Mouse (Mus musculus) gastrocnemius, postnatal 14 days (tissue): ENCODE data around the gene Irf9. TPM values are rescaled to one million over a fixed set of nuclear protein-coding genes. Genes with fewer than 3 reads are reported as not detected.

Source experiments
- DNase-seq: peaks from one replicate; pipeline ENCODE4 v3.0.0; 2021; ENCODE audit warnings: mixed read lengths
- intact Hi-C: fragments of 180-260 bp; cut with DNase I; formaldehyde crosslinking; loops from one replicate; pipeline ENCODE4 v1.15.1; 2025; ENCODE audit warnings: low total_unique reads
- total RNA-seq, 2 experiments: library from RNA; stranded (reverse); gene quantifications; 2 replicates each; pipeline ENCODE4 v1.2.3; 2021

Irf9 gene
- total RNA-seq, 2 experiments from 2014 or later = 3.9 to 4.8 TPM

DNA sequence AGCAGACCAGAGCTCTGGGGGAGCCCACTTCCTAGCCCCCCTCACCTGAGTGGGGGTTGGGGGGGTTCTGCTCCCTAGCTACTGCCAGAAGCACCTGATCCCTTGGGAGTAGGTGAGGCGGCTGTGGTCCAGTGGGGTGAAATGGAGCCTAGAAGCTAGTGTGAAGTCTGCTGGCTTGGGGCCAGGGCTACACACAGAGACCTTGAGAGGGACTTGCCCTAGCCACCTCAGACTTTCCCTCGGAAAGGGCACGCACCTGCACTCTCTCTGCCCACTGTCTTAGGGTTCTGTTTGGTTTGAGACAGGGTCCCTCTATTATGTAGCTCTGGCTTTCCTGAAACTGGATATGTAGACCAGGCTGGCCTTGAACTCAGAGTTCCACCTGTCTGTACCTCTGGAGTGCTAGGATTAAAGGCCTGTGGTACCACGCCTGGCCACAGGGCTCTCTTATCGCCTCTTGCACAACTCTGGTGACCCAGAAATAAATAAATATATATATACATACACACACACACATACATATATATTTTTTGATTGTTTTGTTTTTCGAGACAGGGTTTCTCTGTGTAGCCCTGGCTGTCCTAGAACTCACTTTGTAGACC, 24.6 kb upstream of the Irf9 start:
- intact Hi-C loops = no loop called here
- peak; percentile 68 for DNase-seq

DNA sequence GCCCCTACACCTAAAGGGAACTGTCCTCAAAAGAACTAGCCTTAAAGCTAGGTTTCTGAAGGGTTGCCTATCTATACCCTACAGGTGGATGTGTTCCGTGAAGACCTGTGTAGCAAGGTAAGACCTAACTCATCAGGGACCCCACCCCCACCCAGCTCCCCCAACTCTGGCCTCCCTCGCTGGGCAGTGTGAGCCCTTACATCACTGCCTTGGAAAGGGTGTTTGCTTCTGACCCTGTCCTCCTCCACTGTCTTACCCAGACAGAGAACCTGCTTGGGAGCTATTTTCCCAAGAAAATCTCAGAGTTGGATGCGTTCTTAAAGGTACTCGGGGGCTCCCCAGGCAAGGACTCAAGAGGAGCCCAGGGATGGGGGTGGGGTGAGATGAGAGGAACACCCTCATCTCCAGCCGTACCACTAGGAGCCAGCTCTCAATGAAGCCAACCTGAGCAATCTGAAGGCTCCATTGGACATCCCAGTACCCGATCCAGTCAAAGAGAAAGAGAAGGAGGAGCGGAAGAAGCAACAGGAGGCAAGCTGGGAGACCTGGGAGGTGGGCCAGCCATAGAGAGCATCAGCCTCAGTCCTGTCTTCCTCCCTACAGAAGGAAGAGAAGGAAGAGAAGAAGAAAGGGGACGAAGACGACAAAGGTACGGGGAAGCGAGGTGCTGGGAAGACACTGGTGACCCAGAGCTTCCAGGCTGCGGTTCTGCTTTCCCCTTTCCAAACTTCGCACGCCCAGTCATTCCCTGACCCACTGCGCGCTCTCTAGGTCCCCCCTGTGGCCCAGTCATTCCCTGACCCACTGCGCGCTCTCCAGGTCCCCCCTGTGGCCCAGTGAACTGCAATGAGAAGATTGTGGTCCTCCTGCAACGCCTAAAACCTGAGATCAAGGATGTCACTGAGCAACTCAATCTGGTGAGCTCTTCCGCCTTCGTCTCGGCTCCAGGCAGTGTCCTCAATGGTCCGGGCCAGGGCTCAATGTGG, 23.6 kb upstream of the Irf9 start:
- no peak for DNase-seq
- intact Hi-C loops = no loop called here

DNA sequence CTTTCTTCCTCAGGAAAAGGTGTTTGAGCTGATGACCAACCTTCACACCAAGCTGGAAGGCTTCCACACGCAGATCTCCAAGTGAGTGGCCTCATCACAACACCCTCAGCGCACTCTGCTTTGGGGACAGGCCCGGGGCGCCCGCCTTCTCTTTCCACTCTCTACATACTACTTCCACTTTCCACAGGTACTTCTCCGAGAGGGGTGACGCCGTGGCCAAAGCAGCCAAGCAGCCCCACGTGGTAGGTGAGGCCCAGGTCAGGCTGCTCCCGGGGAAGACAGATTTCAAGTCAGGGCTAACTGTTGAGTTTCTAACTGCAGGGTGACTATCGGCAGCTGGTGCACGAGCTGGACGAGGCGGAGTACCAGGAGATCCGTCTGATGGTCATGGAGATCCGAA, 22.6 kb upstream of the Irf9 start:
- intact Hi-C loops = no loop called here
- DNase-seq = no peak

DNA sequence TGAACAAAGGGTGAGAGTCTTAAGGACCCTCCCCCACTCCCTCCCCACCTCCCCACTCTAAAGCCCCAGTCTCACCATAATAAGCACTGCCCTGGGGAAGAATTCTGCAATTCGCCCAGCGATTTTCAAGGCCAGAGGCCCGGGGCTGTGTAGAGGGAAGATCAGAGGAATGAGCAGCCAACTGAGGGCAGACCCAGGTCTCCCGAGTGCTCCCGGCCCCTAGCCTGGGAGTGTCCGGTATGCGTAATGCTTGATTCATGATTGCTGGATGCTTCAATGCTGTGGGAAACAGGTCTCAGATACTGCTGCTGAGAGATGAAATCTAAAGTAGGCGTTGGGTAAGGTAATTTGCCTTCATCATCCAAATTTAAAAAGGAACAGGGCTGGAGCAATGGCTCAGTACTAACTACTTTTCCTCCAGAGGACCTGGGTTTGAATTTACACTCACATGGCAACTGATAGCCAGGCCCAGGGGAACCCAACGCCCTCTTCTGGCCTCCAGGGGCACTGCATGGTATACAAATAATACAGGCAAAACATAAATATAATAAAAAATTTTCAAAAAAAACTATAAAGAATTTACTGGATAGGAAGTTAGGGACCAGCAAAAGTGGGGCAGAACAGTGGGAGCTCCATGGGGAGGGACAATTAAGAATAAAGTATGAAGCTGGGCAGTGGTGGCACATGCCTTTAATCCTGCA, 21.2 kb upstream of the Irf9 start:
- intact Hi-C loops = no loop called here

DNA sequence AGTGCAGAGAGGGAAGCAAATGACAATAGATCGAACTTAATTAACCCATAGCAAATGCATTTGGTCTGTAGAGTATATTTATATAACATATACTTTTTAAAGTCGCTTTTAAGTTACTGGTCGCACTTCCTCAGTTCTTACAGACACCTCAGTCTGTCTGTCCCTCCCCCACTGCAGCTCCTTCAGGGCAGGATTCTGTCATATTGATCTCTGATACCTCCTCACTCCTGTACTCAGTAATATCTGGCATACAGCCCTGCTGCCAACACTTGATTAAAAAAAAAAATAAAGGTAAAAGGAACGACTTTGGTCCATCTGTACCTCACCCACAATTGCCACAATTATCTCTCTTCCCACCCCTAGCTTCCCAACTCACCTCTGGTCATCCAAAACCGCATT, 19.1 kb upstream of the Irf9 start:
- intact Hi-C loops = no loop called here
- DNase-seq = no peak

More for the DNA sequence above, 21.2 kb upstream of the Irf9 start:
- DNase-seq = no peak

DNA sequence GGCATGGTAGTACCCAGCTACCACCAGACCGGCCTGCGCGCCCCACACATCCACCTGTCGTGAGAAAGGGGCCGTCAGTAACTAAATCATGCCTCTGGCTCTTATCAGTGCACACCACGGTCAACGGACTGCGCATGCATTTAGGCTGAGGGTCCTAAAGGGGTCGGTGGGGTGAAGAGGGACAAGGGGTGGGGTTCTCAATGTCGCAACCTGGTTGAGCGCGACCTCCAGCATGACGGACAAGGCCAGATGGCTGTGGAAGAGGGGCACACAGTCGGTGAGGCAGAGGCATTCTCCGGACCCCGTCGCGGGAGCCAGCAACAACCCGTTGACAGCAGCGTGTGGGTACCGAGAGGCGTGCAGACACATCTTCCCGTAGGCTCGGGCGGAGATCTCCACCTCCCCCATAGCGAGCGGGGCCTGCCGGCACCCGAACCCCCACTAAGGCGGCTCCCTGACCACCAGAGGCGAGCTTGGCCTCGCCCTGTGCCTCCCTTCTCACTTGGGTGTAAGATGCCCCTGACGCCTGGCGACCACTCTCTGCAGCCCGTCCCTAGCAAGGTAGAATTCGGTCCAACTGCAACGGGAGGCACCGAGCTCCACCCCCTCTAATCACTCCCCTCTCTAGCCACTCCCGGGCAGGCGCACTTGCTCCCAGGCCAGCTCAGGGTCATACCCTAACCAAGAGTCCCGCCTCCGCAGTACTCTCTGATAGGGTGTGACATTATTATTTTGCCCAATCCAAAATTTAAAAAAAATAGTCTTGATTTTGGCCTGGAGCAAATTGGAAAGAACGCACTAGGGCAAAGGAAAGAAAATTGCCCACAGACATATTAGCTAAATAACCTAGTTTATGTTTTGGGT, 18.4 kb upstream of the Irf9 start, which contains the start of gene Emc9:
Gene Emc9 (minus strand): TSS at position 601 of the 864 bp plus-strand sequence.
- intact Hi-C loops = no loop called here
- DNase-seq = peak; percentile 85

DNA sequence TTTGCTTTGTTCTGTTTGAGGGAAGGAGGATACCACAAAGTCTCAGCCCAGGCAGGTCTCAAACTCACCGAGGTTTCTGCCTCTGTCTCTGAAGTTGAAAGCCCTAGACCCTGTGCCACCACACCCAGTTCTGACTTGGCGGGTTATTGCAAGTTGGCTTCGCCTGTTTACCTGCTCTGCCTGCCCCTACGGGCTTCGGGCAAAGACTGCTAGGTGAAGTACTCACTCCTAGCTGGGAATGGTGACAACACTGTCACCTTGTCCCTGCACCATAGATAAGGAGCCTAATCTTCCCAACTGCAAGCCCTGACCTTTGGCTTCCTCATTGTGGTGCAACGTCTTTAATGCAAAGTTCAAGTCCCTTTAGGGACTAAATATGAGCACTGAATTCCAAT, 17.8 kb upstream of the Irf9 start:
- DNase-seq = no peak
- intact Hi-C loops = no loop called here

DNA sequence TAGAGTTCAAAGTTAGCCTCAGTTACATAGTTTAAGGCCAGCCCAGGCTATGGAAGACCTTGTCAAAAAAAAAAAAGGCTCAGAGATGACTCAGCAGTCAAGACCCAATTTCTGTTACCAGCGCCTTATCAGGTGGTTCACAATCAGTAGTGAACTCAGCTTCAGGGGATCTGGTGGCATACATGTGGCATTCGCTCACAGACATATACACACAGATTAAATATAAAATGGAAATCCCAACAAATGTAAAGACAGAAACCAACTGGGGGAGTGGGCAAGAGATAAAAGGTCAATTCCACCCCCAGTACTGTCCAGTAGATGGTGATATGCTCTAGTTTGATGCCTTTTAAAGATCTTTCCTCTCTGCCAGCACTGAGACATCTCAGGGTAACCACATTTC, 17.2 kb upstream of the Irf9 start:
- intact Hi-C loops = no loop called here
- no peak for DNase-seq

DNA sequence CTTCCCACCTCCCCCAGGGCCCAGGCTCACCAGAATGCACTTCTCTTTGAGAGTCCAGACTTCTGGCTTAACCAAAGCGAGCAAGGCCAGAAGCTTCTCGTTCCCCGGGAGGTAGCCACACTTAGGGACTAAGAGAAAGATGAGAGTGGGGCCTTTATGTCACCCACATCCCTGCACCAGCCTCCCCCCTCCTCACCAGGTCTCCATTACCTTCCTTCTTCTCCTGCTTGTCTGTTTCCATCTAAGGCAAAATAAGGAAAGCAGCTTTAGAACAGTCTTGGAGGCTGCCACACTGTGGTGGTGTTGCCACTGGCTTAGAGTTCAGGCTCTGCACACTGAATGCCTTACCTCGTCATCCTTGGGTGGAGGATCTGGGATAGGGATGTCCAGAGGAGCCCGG, 14.1 kb upstream of the Irf9 start:
- intact Hi-C loops = no loop called here
- DNase-seq = no peak

DNA sequence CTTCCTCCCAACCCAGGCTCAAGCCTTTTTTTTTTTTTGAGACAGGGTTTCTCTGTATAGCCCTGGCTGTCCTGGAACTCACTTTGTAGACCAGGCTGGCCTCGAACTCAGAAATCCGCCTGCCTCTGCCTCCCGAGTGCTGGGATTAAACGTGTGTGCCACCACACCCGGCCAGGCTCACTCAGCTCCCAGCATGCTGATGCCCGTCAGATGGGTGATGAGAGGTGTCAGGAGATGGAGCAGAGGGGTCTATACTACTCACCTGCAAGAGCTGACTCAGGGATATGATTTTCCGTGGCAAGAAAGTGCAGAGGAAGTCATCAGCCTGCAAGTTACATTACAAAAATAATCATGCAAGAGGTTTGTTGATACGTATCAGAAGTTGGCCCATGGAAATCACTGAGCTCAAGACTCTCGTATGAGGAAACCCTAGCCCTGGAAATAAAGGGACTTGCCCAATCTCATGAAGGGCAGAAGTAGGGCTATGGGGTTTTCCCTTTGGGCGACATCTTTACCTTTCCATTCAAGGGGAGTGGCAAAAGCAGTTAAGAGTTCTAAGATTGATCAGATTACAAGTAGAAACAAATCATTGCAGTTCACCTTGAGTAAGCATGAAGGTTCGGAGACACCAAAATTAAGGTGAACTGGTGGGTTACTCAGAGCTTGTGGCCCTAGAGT, 13.5 kb upstream of the Irf9 start:
- DNase-seq = no peak
- intact Hi-C loops = no loop called here

DNA sequence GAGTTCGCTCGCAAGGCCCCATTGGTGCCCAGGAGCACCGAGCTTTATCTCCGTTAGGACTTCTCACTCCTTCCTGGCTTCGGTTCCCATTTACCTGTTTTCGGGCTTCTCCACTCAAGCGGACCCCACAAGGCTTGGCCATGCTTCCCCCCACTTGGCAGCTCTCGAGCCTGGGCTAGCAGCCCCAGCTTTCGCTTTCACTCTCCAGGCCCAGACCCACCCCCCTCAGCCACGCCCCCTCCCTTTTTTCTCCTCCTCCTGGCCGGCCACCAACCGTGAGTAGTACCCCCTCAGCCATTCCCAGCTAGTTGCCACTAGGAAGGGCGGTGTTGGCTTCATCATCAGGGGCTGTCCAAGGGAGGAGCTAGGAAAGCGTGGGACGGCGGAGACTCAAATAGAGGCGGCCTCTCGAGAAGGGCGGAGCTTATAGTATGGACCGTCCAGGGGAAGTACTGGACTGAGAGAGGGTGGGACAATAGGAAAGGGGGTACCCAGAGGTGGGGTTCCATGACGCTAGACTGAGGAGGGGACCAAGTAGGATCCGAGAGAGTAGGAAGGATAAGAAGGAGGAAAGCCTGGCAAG, 12.5 kb upstream of the Irf9 start, which contains the start of gene Psme2:
Gene Psme2 (minus strand): TSS at position 366 of the 583 bp plus-strand sequence.
- intact Hi-C loops = no loop called here
- peak; percentile 95 for DNase-seq

DNA sequence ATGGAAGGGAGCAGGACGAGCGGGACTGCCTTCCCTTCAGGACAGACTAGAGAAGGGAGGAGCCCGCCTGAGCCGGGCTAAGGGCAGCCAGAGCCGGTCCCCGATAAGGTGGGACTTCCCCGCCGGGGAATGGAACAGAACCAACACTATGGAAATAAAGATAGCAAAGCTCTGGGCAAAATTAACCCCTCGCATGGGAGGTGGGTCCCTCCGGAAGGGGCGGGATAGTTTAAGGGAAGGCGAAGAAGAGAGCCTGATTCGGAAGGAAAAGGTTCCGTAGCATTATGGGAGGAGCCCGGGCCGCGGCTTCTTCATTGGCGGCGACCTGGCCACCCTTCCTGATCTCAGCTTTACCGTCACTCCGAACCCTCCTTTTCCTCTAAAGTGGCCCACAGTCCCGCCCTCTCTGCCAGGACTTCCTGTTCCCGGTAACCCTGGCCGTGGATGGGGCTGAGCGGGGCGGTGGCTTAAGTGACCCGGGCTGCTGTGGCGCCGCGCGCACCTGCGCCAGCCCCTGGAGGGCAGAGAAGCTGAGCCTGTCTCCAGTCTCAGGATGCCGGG, 12.0 kb upstream of the Irf9 start, which contains the start of gene Rnf31:
Gene Rnf31 (plus strand): TSS at position 378 of the 561 bp plus-strand sequence.
- intact Hi-C loops = no loop called here
- peak; percentile 95 for DNase-seq

DNA sequence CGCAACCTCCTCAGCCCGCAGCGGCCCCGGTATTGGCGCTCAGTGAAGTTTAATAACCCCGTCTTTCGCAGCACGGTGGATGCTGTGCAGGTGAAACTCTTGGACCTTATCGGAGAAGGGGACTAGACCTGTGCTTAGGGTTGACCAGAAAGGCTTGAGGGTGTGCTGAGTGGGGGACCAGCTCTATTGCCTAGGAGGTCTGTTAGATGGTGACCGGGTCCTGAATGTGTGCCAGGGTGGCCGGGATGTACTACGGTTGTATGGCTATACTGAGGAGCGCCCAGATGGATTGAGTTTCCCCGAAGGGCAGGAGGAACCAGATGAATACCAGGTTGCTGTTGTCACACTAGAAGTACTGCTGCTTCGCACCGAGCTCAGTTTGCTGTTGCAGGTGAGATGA, 11.1 kb upstream of the Irf9 start:
- intact Hi-C loops = no loop called here
- no peak for DNase-seq

DNA sequence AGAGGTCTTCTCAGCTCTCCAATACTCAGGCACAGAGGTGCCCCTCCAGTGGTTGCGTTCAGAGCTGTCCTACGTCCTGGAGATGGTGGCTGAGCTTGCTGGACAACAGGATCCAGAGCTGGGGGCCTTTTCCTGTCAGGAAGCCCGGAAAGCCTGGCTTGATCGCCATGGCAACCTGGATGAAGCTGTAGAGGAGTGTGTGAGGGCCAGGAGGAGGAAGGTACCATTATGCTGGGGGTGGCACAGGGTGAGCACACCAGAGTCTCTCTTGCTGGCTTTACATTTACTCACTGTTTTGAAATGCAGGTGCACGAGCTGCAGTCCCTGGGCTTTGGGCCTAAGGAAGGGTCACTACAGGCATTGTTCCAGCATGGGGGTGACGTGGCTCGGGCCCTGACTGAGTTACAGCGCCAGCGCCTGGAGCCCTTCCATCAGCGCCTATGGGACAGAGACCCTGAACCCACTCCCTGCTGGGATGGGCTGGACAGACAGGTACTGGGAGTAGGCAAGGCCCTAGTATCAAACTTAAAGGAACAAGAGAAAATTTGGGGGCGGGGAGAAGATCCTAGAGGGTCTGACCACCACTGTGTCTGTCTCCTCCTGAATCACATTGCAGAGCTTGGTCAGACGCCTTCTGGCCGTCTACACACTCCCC, 7.2 kb upstream of the Irf9 start:
- DNase-seq = no peak
- intact Hi-C loops = no loop called here

DNA sequence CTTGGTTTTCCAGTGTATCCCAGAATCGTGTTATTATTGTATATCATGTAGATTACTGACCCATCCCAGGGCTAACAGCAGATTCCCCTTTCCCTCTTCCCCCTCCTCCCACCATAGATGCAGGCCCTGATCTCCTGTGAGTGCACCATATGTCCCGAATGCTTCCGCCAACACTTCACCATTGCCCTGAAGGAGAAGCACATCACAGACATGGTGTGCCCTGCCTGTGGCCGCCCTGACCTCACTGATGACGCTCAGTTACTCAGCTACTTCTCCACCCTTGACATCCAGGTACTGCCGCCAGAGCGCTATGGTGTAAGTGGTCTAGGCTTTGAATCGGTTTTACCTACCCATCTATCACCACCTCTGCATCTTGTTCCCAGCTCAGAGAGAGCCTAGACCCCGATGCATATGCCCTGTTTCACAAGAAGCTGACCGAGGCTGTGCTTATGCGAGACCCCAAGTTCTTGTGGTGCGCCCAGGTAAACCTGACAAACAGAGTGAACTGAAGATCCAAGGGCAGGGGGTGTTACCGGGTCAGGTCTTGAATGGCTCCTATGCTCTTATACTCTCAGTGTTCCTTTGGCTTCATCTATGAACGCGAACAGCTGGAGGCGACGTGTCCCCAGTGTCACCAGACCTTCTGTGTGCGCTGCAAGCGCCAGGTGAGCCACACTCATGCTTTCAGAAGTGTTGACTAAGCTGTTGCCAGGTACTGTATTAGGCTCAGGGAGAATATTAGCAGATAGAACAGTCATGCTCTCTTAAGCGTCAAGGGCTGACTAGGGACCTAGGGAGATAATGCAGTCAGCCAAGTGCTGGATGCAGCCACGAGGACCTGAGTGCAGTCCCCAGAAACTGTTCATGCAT, 4.6 kb upstream of the Irf9 start:
- no peak for DNase-seq
- intact Hi-C loops = no loop called here
